Mouse (Mus musculus): ENCODE results near the gene Irx6. TPM values are rescaled to one million over a fixed set of nuclear protein-coding genes. Genes with fewer than 3 reads are reported as not detected.

Irx6 gene
- not detected in 2 replicates for polyA plus RNA-seq (2012; rRNA removed)

DNA sequence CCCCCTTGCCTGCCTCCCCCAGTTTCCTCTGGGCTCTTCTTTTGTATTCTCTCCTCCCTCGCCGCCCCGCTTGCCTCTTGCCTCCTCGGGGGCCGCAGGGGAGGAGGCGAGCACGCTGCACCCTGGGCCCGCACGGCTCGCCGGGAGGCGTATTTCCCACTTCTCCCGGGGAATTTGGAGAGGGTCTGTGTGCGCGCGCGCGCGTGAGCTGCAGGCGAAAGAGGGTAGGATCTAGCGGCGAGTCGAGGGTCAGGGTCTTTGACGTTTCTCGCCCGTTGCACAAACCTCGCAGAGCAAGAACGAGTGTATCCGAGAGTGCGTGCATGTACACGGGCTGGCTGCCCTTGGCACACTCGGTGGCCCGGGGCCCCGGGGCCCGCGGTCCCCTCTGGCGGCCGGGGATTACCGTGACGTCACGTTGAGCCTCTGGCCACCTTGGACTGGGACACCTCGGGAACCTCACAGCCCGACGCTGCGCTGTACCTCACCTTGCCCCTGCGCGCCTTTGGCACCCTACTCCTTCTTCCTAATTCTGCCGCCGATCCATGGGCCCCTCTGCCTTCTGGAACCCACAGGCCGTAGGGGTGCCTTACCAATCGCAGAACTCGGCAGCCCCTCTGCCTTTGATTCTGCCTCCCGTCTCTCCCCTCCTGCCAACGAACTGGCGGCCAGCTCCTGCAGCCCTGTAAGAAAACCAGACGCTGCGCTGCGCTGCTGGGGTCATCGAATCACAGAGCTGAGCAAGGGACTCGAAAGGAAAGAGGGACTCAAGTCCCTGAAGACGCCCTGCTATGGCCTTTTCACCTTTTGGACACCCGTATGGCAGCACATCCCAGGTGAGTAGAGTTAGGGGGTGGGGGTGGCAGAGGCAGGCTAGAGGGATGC lies at the start of gene Irx6:
Gene Irx6, plus strand, starts transcription at position 45 of the 885 bp plus-strand sequence.

Other genes with a start within 250 kb of the Irx6 start
- 204 and 236 TPM in 2 replicates for gene Mmp2, start 153.0 kb downstream of the Irx6 start, polyA plus RNA-seq (2012; rRNA removed)
- gene Lpcat2, start 181.1 kb downstream of the Irx6 start, polyA plus RNA-seq (2012; rRNA removed), result 4.4 and 8.0 TPM in 2 replicates
- 0.16 and 0.23 TPM in 2 replicates for gene Capns2, start 227.1 kb downstream of the Irx6 start, polyA plus RNA-seq (2012; rRNA removed)